Mouse (Mus musculus) stomach, postnatal 0 days (tissue): ENCODE results near the gene Gm28710.

ENCODE experiments used
- CTCF ChIP-seq: IDR thresholded peaks from 2 replicates; pipeline ENCODE4 v1.5.1; 2016; ENCODE audit warnings: antibody characterized with exemption, low read depth, mild to moderate bottlenecking, moderate library complexity
- EP300 ChIP-seq: optimal IDR thresholded peaks from 2 replicates; pipeline ENCODE3; 2016; ENCODE audit warnings: antibody characterized with exemption

DNA sequence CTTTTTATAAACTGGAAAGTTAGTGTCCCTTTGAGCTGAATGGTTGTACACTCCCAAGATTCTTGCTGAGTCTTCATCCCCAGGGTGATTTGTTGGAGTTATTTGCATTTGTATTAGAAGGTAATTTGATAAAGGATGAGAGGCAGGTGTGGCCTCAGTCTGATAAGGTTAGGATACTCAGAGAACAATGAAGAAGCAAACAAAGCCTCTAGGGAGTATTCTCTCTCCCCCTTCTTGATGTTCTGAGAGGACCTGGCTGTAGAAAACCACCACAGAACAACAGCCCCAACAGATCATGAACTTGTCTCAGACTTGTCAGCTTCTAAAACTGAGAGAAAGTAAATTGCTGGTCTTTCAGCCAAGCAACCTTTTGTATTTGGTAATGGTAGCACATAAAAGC, 47.4 kb downstream of the Gm28710 start:
- TF ChIP-seq CTCF (no peak), EP300 (no peak)
